Mouse (Mus musculus) stomach, postnatal 0 days (tissue): ENCODE results near the gene Catsper3.

Experiments used
- CTCF ChIP-seq: IDR thresholded peaks from 2 replicates; pipeline ENCODE4 v1.5.1; 2016; ENCODE audit warnings: antibody characterized with exemption, low read depth, mild to moderate bottlenecking, moderate library complexity
- EP300 ChIP-seq: optimal IDR thresholded peaks from 2 replicates; pipeline ENCODE3; 2016; ENCODE audit warnings: antibody characterized with exemption

DNA sequence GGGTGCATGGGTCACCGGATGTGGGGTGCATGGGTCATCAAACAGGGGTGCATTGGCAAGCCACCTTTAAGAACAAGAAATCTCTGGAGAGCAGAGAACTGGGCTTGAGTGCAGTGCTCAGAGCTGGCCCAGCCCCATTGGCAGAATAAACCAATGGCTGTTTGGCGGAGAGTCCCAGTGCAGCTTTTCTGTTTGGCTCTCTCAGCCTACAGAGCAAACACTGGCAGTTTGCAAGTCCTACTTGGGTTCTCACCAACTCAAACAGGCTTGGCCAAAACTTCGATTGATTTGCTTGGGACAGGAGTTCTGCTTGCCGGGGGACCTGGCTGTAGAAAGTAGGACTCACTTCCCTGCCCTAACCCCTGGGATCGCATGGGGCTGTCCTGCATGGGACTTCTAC, 26.6 kb downstream of the Catsper3 start:
- TF ChIP-seq CTCF (no peak), EP300 (no peak)
